Mouse (Mus musculus) embryonic facial prominence, embryonic 15.5 days (tissue): ENCODE measurements around the gene Chpf. TPM values are rescaled to one million over a fixed set of nuclear protein-coding genes. Genes with fewer than 3 reads are reported as not detected.

Experiments
- ATAC-seq: fragments of 200-750 bp; cut with Nextera tagmentation; 2 replicates; pipeline ENCODE4 v1.8.0; 2017; ENCODE audit warnings: low read depth, moderate TSS enrichment; ENCODE audit not compliant: insufficient number of reproducible peaks, low FRiP score, low TSS enrichment
- H3K27ac ChIP-seq: fragments of 300-500 bp; sonication (generic); replicated peaks from 2 replicates; pipeline ENCODE4 v1.5.1; 2015; ENCODE audit warnings: mild to moderate bottlenecking, inconsistent platforms
- H3K27me3 ChIP-seq: fragments of 300-500 bp; sonication (generic); 2 replicates; pipeline ENCODE4 v1.6.1; 2015; ENCODE audit warnings: inconsistent platforms
- H3K36me3 ChIP-seq: fragments of 300-500 bp; sonication (generic); 2 replicates; pipeline ENCODE4 v1.6.1; 2015; ENCODE audit warnings: mild to moderate bottlenecking, inconsistent platforms
- H3K4me1 ChIP-seq: fragments of 300-500 bp; sonication (generic); 2 replicates; pipeline ENCODE4 v1.6.1; 2015; ENCODE audit warnings: inconsistent platforms
- H3K4me2 ChIP-seq: fragments of 300-500 bp; sonication (generic); replicated peaks from 2 replicates; pipeline ENCODE4 v1.6.1; 2015; ENCODE audit warnings: mild to moderate bottlenecking, inconsistent platforms
- H3K4me3 ChIP-seq: fragments of 300-500 bp; sonication (generic); replicated peaks from 2 replicates; pipeline ENCODE4 v1.5.1; 2015; ENCODE audit warnings: mild to moderate bottlenecking, inconsistent platforms
- H3K9ac ChIP-seq: fragments of 300-500 bp; sonication (generic); 2 replicates; pipeline ENCODE4 v1.6.1; 2015; ENCODE audit warnings: inconsistent platforms
- H3K9me3 ChIP-seq: fragments of 300-500 bp; sonication (generic); replicated peaks from 2 replicates; pipeline ENCODE4 v1.6.1; 2016; ENCODE audit warnings: inconsistent platforms
- WGBS: fragments of 180-500 bp; shearing (Covaris S2); methylation state at CpG from one replicate; pipeline ENCODE4 v1.1.7; 2015; 5-methylcytosine and 5-hydroxymethylcytosine counted together
- polyA plus RNA-seq: library from polyadenylated mRNA; unstranded; fragments of >200 nt; fragmentation: Nextera tagmentation; extraction: Ambion mirVana; gene quantifications from 2 replicates; pipeline ENCODE4 v1.2.1, GENCODE M21; 2015

The Chpf gene
- polyA plus RNA-seq, 1 experiment from 2014 or later: 51.3 TPM

GRCm38 (mm10) chr1:75456746-75457564 lies 22.2 kb downstream of the Chpf start:
- ATAC-seq: no peak
- Histone ChIP-seq H3K27ac (no peak overlapping the region), H3K4me3 (no peak overlapping the region), H3K4me1 (peaks cover 34% of the 10 kb centered on the region), H3K4me2 (no peak overlapping the region), H3K27me3 (peaks cover 61% of the 10 kb centered on the region), H3K36me3 (no peaks in the 10 kb centered on the region), H3K9ac (no peak overlapping the region), H3K9me3 (no peaks in the 10 kb centered on the region)
- 13% methylated on average over 14 of the region's 14 CpGs for WGBS

DNA sequence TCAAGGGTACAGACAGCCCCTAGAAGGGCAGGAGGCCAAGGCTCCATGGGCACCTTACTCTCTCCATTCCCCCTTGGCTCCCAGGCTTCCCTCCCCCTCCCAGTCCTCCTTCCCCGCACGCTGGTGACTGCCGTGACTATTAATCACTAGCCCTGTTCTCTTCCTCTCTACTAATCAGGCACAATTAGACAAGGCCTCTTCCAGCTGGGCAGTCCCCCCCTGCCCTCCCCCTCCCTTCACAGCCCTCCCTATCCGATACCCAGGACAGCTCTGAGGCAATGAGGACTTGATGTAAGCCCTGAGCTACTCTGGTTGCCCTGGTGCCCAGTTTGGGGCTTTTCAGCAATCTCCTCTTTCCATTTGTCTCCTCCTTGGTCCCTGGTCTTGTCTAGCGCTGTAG lies 23.2 kb downstream of the Chpf start:
- H3K9me3 ChIP-seq: no peaks in the 10 kb centered on the region
- H3K4me2 ChIP-seq: no peak overlapping the region
- no peaks in the 10 kb centered on the region for H3K36me3 ChIP-seq
- H3K27ac ChIP-seq: no peak overlapping the region
- H3K27me3 ChIP-seq: peaks cover 71% of the 10 kb centered on the region
- no peak for ATAC-seq
- WGBS: 37% methylated on average over 5 of the region's 5 CpGs
- no peak overlapping the region for H3K9ac ChIP-seq
- peaks cover 37% of the 10 kb centered on the region for H3K4me1 ChIP-seq
- H3K4me3 ChIP-seq: no peak overlapping the region

GRCm38 (mm10) chr1:75455433-75455832 lies 23.7 kb downstream of the Chpf start:
- Histone ChIP-seq H3K4me3 (no peak overlapping the region), H3K9ac (no peak overlapping the region), H3K9me3 (no peaks in the 10 kb centered on the region), H3K36me3 (no peaks in the 10 kb centered on the region), H3K4me2 (no peak overlapping the region), H3K4me1 (peaks cover 43% of the 10 kb centered on the region), H3K27ac (no peak overlapping the region), H3K27me3 (peaks cover 76% of the 10 kb centered on the region)
- WGBS: 72% methylated on average over 3 of the region's 3 CpGs
- no peak for ATAC-seq

- Histone ChIP-seq H3K4me2 (no peak overlapping the region), H3K9me3 (no peaks in the 10 kb centered on the region), H3K9ac (no peak overlapping the region), H3K4me3 (no peak overlapping the region), H3K4me1 (peaks cover 52% of the 10 kb centered on the region), H3K27me3 (peaks cover 88% of the 10 kb centered on the region), H3K27ac (no peak overlapping the region), H3K36me3 (no peaks in the 10 kb centered on the region)
- ATAC-seq: no peak
- WGBS: 58% methylated on average over 5 of the region's 5 CpGs
Observed at GRCm38 (mm10) chr1:75451900-75452299, 27.2 kb downstream of the Chpf start.

GRCm38 (mm10) chr1:75450314-75451005 lies 28.6 kb downstream of the Chpf start, which contains the start of gene Asic4:
Gene Asic4 (plus strand): TSS chr1:75450436.
- no peak for ATAC-seq
- Histone ChIP-seq H3K27me3 (peaks cover 88% of the 10 kb centered on the region), H3K4me1 (peaks cover 66% of the 10 kb centered on the region), H3K4me2 (peak within 1 kb of the TSS; percentile 47), H3K4me3 (peak within 1 kb of the TSS; percentile 31), H3K9ac (0 out of 2 replicates have a peak within 1 kb of the TSS, but pooled peaks have one; percentile 9), H3K27ac (no peak within 1 kb of the TSS), H3K36me3 (no peaks in the 10 kb centered on the region), H3K9me3 (no peaks in the 10 kb centered on the region)
- WGBS: 3% methylated on average over 35 of the region's 35 CpGs

DNA sequence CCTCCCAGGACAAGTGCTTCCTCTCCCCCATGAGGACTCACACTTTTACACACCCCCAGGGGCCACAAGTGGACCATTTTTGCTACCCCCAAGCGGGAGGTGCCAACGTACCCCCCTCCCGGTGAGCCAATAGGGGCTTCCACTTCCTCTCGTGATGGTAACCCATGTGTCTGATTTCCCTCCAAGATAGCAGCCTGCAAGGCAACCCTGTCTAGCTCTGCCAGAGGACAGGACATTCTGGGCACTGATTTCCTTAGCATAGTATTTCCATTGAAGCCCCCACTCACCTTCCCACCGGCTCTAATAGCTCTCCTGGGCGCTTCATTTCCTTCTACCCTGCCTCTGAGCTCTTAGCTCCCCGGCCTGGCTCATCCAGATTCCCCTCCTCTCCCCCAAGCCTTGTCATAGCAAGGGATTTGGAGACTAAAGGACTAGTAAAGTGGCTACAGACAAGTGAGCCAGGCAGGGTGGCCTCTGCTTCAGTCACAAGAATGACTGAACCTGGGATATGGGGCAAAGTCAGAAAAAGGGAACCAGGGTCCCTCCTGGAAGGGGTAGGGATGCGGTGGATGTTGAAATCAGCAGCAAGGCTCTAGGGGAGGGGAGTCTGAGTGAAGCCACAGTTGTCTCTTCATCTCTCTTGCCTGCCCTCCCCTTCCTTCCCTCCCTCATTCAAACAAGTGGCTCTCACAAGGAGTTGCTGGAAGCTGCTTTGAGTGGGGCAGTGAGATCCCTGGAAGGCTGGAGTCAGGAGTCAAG lies 29.6 kb downstream of the Chpf start:
- H3K27me3 ChIP-seq: peaks cover 87% of the 10 kb centered on the region
- 7% methylated on average over 8 of the region's 8 CpGs for WGBS
- H3K4me2 ChIP-seq: peak overlapping the region; percentile 47; the same call in 1 of the 2 replicates
- no peaks in the 10 kb centered on the region for H3K36me3 ChIP-seq
- H3K9ac ChIP-seq: no peak overlapping the region
- no peak overlapping the region for H3K27ac ChIP-seq
- H3K4me1 ChIP-seq: peaks cover 70% of the 10 kb centered on the region
- H3K9me3 ChIP-seq: no peaks in the 10 kb centered on the region
- ATAC-seq: no peak
- H3K4me3 ChIP-seq: 0 out of 2 replicates have a peak overlapping the region, but pooled peaks have one; percentile 31

DNA sequence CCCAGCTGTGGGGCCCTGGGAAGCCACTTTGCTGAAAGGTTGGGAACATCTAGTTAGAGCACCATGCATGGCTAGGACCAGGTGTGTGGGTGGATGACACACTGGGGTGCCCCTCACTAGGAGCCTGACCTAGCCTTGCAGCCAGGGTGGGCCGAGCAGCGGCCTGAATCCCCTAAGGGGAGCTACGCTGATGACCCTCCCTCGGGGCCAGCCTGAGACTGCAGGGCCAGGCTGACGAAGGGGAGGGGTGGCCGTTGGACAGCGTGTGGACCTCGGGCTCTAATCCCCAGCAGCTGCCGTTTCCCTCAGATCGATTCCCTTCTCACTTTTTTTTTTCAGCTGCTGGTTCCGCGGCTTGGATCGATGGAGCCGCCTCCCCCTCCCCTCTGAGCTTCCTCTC lies 30.2 kb downstream of the Chpf start:
- Histone ChIP-seq H3K9me3 (no peaks in the 10 kb centered on the region), H3K27me3 (peaks cover 85% of the 10 kb centered on the region), H3K27ac (no peak overlapping the region), H3K36me3 (no peaks in the 10 kb centered on the region), H3K4me2 (0 out of 2 replicates have a peak overlapping the region, but pooled peaks have one; percentile 6), H3K4me1 (peaks cover 72% of the 10 kb centered on the region), H3K4me3 (no peak overlapping the region), H3K9ac (no peak overlapping the region)
- no peak for ATAC-seq
- 3% methylated on average over 14 of the region's 14 CpGs for WGBS

- no peak for ATAC-seq
- H3K9me3 ChIP-seq: no peaks in the 10 kb centered on the region
- peaks cover 83% of the 10 kb centered on the region for H3K27me3 ChIP-seq
- no peak overlapping the region for H3K4me3 ChIP-seq
- H3K27ac ChIP-seq: no peak overlapping the region
- peaks cover 79% of the 10 kb centered on the region for H3K4me1 ChIP-seq
- WGBS: 0% methylated on average over 7 of the region's 7 CpGs
- no peaks in the 10 kb centered on the region for H3K36me3 ChIP-seq
- no peak overlapping the region; the same call in 1 of the 2 replicates for H3K4me2 ChIP-seq
- H3K9ac ChIP-seq: no peak overlapping the region
Observed at GRCm38 (mm10) chr1:75448052-75448431, 31.1 kb downstream of the Chpf start.

DNA sequence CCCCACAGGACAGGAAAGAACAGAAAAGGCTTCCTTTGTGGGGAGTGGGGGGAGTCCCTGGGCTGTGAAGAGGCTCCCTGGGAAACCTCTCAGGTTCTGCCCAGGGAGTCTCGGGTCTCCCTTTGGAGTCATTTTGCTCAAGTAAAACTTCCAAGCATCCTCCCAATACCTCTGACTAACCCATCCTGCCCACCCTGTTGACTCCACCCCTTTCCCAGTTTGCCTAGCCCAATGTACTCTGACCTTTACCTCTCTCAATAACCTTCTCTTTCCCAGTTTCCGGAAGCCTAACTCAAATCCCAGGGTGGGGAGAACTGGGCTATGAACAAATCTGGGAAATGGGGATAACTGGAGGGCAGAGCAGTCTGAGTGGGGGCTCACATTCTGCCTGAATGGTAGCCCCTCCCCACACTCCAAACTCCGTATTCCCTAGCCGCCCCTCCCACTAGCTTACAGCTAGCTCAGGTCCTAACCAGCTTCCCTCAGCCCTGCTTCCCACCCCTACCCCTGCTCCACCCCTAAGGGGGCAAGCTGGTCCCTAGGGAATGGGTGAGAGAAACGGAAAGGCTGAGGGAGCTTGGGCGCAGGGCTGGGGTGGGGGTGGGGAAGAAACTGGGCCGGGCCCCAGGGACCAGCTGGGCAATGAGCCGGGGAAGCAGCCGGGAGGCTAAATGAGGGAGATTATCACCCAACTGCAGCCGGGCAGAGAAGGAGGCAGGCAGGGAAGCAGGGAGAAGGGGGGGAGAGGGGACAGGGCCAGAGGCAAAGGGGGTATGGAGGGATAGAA lies 31.6 kb downstream of the Chpf start:
- no peaks in the 10 kb centered on the region for H3K9me3 ChIP-seq
- no peak overlapping the region for H3K4me3 ChIP-seq
- peaks cover 77% of the 10 kb centered on the region for H3K27me3 ChIP-seq
- no peak overlapping the region for H3K27ac ChIP-seq
- ATAC-seq: no peak
- H3K36me3 ChIP-seq: peaks cover 2% of the 10 kb centered on the region; the same call in 1 of the 2 replicates
- peaks cover 84% of the 10 kb centered on the region for H3K4me1 ChIP-seq
- H3K4me2 ChIP-seq: no peak overlapping the region; the same call in 1 of the 2 replicates
- no peak overlapping the region for H3K9ac ChIP-seq
- 6% methylated on average over 10 of the region's 10 CpGs for WGBS

GRCm38 (mm10) chr1:75446656-75447055 lies 32.5 kb downstream of the Chpf start:
- no peak overlapping the region; the same call in 1 of the 2 replicates for H3K4me2 ChIP-seq
- WGBS: 9% methylated on average over 20 of the region's 20 CpGs
- peaks cover 69% of the 10 kb centered on the region for H3K27me3 ChIP-seq
- peaks cover 10% of the 10 kb centered on the region; the same call in 1 of the 2 replicates for H3K36me3 ChIP-seq
- H3K9me3 ChIP-seq: no peaks in the 10 kb centered on the region
- ATAC-seq: no peak
- peaks cover 84% of the 10 kb centered on the region for H3K4me1 ChIP-seq
- no peak overlapping the region for H3K9ac ChIP-seq
- no peak overlapping the region for H3K4me3 ChIP-seq
- no peak overlapping the region for H3K27ac ChIP-seq
